Mouse (Mus musculus): ENCODE results near the gene Tmem108.

DNA sequence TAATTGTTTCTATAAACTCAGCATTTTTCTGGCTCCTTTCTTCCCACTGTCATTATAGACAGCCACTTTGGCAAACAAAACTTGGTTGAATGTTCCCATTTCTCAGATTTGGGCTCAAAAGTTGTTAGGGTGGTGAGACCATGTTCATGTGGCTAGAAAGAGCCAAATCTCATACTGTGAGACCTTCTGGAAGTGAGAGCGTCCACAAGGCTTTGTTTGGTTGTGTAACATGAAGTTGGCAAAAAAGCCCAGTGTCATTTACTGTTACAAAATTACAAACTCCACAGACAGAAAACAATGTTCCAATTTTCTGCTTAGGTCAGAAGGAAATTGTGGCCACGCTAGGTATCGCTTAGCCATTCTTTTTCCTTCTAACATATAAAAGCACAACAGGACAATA, 213.0 kb downstream of the Tmem108 start:
- TF ChIP-seq CTCF (IDR thresholded peaks at IDR 0.05; ENCODE audit: low read depth) = no peak
- no peak for TF ChIP-seq EP300 (IDR thresholded peaks at IDR 0.05; ENCODE audit: low read depth)

Data from liver, postnatal 0 days (tissue).